Comparison of ENCODE assay signal across 34 mouse cellular contexts in genomic region chr13:63811477-63811876, GRCm38 (mm10).
"Had no signal": no experiment of that assay in that cellular context is flagged by ENCODE, and none has a peak within 500 bp of the region (broad histone marks: within the 10 kb centered on the region; RNA-seq: fewer than 3 reads in every experiment).

No protein-coding gene starts in this region.

- H3K4me3 ChIP-seq: heart, embryonic 10.5 days; heart, embryonic 12.5 days; heart, embryonic 13.5 days; heart, embryonic 15.5 days; hindbrain, embryonic 10.5 days; hindbrain, embryonic 12.5 days; hindbrain, embryonic 13.5 days; hindbrain, embryonic 15.5 days; intestine, embryonic 15.5 days; kidney, embryonic 15.5 days; layer of hippocampus, adult 2 months had no signal

- DNase-seq: heart, postnatal 10 days; heart, postnatal 14 days; heart, postnatal 36 days; heart, postnatal 4 days; kidney, adult 11 months; kidney, adult 2 months; kidney, adult 8-10 months; kidney, adult 9 months; kidney, postnatal 10 days; kidney, postnatal 14 days; kidney, postnatal 25 days; kidney, postnatal 36 days; kidney, postnatal 4 days; layer of hippocampus, adult 9-11 months; layer of hippocampus, postnatal 36 days had no signal

- ATAC-seq: hindbrain, embryonic 16.5 days; hindbrain, postnatal 0 days; inflammation-experienced regulatory T-cells, adult 6 months; intestine, embryonic 15.5 days; intestine, embryonic 16.5 days; intestine, postnatal 0 days had no signal

- H3K36me3 ChIP-seq: heart, embryonic 10.5 days; heart, embryonic 12.5 days; heart, embryonic 13.5 days; heart, embryonic 15.5 days; hindbrain, embryonic 10.5 days; hindbrain, embryonic 12.5 days; hindbrain, embryonic 13.5 days; hindbrain, embryonic 15.5 days; intestine, embryonic 15.5 days; kidney, embryonic 15.5 days had no signal

- H3K9ac ChIP-seq: heart, embryonic 12.5 days; heart, embryonic 13.5 days; heart, embryonic 15.5 days; hindbrain, embryonic 12.5 days; hindbrain, embryonic 13.5 days; hindbrain, embryonic 14.5 days; hindbrain, embryonic 15.5 days; intestine, embryonic 15.5 days; kidney, embryonic 15.5 days had no signal

- H3K4me2 ChIP-seq: heart, embryonic 11.5 days; heart, embryonic 12.5 days; heart, embryonic 13.5 days; heart, embryonic 15.5 days; hindbrain, embryonic 12.5 days; hindbrain, embryonic 13.5 days; hindbrain, embryonic 14.5 days; hindbrain, embryonic 15.5 days; intestine, embryonic 15.5 days; kidney, embryonic 15.5 days had no signal

- H3K4me1 ChIP-seq: intestine, embryonic 15.5 days had no signal

- H3K27ac ChIP-seq: heart, embryonic 10.5 days; heart, embryonic 13.5 days; heart, embryonic 15.5 days; hindbrain, embryonic 10.5 days; hindbrain, embryonic 12.5 days; hindbrain, embryonic 13.5 days; hindbrain, embryonic 14.5 days; hindbrain, embryonic 15.5 days; hindbrain, postnatal 0 days; intestine, embryonic 15.5 days; kidney, embryonic 15.5 days; kidney, postnatal 0 days; layer of hippocampus, adult 2 months had no signal

- H3K9me3 ChIP-seq: heart, embryonic 10.5 days; heart, embryonic 12.5 days; heart, embryonic 13.5 days; heart, embryonic 15.5 days; hindbrain, embryonic 10.5 days; hindbrain, embryonic 12.5 days; hindbrain, embryonic 13.5 days; hindbrain, embryonic 15.5 days; intestine, embryonic 15.5 days; kidney, embryonic 15.5 days had no signal

- H3K27me3 ChIP-seq: heart, embryonic 12.5 days; heart, embryonic 13.5 days; heart, embryonic 15.5 days; hindbrain, embryonic 12.5 days; hindbrain, embryonic 13.5 days; hindbrain, embryonic 15.5 days; intestine, embryonic 15.5 days; kidney, embryonic 15.5 days had no signal
